Mouse (Mus musculus): Measurements from ENCODE around the gene Fdxacb1. TPM values are rescaled to one million over a fixed set of nuclear protein-coding genes. Genes with fewer than 3 reads are reported as not detected.

Fdxacb1 gene
- total RNA-seq, 2 experiments from 2014 or later = 6.0 to 6.9 TPM

- peak; percentile 29; the same call in 1 of the 2 replicates for ATAC-seq (replicated peaks; ENCODE audit: poor library complexity)
These were observed 21.8 kb upstream of the Fdxacb1 start, which contains the start of gene 2310030G06Rik for GRCm38 (mm10) chr9:50746214-50746677. TSS of gene 2310030G06Rik (minus strand) at chr9:50746536.

DNA sequence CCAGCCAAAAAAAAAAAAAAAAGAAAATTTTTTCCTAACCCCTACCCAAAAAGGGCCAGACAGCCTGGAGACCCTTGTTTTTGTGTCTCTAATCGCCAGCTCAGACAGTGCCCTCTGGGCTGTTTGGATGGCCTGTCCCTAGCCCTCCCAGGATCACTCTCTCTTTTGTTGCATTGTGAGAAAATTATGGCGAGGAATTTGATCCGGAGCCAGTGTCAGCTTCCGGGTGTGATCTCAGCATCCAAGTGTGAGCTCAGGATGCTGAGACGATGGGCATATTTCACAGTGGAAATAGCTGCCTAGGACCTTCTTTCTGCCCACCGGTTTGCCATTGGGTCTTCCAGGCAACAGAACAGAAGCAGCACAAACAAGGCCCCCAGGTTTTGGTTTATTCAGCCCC is 17.3 kb upstream of the Fdxacb1 start:
- ATAC-seq (replicated peaks; ENCODE audit: poor library complexity) = no peak

DNA sequence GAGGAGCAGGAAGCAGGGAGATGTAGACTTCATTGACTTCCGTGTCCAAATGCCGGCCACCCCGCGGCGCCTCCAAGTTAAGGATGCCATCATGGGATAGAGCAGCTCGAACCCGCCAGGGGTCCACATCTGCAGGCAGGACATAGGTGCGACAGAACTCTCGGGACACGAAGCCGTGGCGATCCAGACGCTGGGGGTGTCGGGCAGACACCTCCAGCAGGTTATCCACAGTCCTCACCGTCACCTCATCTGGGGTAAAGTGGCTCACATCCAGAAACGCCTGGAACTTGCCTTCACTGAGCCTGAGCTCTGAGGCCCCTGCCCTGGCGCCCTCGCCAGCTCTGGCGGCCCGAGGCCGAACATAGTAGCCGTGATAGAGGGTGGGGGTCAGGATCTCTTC is 16.7 kb upstream of the Fdxacb1 start, which contains the start of gene Cryab:
Gene Cryab, plus strand, starts transcription at position 3 of the 400 bp plus-strand sequence.
- ATAC-seq (replicated peaks; ENCODE audit: poor library complexity) = no peak

GRCm38 (mm10) chr9:50752054-50752602 is 15.9 kb upstream of the Fdxacb1 start, which contains the start of gene Hspb2:
TSS of gene Hspb2 (minus strand) at chr9:50752354.
- ATAC-seq (replicated peaks; ENCODE audit: poor library complexity) = no peak

- no peak for ATAC-seq (replicated peaks; ENCODE audit: poor library complexity)
These were observed 15.0 kb upstream of the Fdxacb1 start for GRCm38 (mm10) chr9:50752784-50753615.

DNA sequence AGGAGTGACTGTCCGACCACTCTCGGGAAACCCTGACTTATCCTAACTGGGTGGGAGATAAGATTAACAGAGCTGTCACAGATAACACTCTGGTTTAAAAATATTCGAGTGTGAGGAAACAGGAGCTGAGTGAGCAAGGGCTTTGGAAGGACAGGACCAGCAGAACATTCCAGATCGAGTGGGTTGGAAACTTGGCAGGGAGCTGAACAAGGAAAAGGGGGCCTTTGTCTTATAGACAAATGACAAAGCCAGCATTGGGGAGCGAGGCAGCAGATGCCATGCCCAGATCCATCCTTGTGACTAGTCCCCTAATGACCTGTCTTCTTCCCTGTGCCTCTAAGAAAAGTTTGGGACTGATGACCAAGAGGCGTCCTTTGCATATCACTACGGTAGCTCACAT is 14.1 kb upstream of the Fdxacb1 start:
- ATAC-seq (replicated peaks; ENCODE audit: poor library complexity) = no peak

DNA sequence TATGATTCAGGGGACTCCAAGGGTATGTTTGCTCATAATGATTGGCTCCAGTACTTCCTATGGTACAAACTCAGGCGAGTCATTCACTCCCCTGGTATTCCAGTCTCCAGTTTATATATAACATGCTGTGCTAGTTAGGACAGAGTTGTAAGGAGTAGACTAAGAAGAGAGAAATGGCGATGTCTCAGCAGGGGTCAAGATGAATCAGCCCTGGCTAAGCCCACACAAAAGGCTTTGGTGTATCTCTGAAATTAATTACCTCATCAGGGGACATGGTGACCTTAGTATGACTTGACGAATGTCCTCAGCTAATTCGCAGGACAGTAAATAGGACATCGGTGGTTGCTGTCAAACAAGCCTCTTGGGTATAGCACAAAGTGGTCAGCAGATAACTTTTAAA is 11.3 kb upstream of the Fdxacb1 start:
- no peak for ATAC-seq (replicated peaks; ENCODE audit: poor library complexity)

GRCm38 (mm10) chr9:50761520-50762243 is 6.4 kb upstream of the Fdxacb1 start:
- peak; percentile 62 for ATAC-seq (replicated peaks; ENCODE audit: poor library complexity)

GRCm38 (mm10) chr9:50763331-50763730 is 4.7 kb upstream of the Fdxacb1 start:
- 0 out of 2 replicates have a peak, but pooled peaks have one; percentile 36 for ATAC-seq (replicated peaks; ENCODE audit: poor library complexity)

DNA sequence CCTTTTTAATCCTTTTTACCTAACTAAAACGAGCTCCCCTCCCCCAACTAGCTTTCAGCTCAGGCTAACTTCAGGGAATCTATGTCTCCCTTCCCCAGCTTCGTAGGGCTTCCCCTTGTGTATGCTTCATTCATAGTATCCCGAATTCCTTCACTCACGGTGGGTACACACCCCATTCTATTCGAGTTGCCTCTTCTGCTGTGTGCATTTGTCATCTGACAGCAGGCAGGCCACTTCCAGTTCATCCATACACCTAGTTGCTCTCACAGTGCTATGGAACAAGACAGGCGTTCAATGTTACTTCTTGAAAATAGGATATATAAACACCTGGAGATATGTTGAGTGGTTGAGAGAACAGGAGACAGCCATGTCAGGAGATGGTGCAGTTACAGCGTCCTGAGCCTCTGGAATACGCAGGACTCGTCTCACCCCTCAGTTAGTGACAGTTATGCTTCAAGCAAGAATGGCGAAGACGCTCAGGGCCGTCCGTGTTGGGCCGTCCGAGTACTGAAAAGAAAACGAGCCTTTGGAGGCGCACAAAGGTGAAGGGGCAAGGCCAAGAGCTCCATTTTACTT is 417 bp upstream of the Fdxacb1 start:
- ATAC-seq (replicated peaks; ENCODE audit: poor library complexity) = no peak

GRCm38 (mm10) chr9:50770011-50770410 is 2.0 kb downstream of the Fdxacb1 start:
- ATAC-seq (replicated peaks; ENCODE audit: poor library complexity) = no peak

DNA sequence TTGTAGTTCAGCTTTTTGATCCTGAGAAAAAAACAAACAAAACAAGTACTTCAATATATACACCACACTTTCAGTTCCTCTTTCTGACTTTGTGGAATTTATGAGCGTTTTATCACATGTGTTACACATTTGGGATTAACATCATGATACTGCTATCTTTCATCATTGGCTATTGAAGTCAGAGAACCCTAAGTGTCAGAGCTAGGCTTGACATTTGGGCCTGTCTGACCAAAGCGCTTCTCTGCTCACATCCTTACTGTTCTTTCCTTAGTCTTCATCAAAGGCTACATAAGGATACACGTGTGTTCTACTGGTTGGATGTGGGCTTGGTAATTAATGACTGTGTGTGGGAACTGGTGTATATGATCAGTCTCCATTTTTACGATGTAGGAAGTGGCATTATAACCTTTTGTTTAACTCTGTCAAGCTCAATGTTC is 6.0 kb downstream of the Fdxacb1 start:
- peak; percentile 60 for ATAC-seq (replicated peaks; ENCODE audit: poor library complexity)

- peak; percentile 82 for ATAC-seq (replicated peaks; ENCODE audit: poor library complexity)
These were observed 7.1 kb downstream of the Fdxacb1 start, which contains the start of the genes Alg9 and 1110032A03Rik for GRCm38 (mm10) chr9:50774991-50775612. TSS of gene Alg9 (plus strand) at chr9:50775019. TSS of gene 1110032A03Rik (minus strand) at chr9:50775520.

- peak; percentile 27 for ATAC-seq (replicated peaks; ENCODE audit: poor library complexity)
These were observed 7.7 kb downstream of the Fdxacb1 start for GRCm38 (mm10) chr9:50775662-50776126.

GRCm38 (mm10) chr9:50776162-50776760 is 8.2 kb downstream of the Fdxacb1 start:
- no peak for ATAC-seq (replicated peaks; ENCODE audit: poor library complexity)

DNA sequence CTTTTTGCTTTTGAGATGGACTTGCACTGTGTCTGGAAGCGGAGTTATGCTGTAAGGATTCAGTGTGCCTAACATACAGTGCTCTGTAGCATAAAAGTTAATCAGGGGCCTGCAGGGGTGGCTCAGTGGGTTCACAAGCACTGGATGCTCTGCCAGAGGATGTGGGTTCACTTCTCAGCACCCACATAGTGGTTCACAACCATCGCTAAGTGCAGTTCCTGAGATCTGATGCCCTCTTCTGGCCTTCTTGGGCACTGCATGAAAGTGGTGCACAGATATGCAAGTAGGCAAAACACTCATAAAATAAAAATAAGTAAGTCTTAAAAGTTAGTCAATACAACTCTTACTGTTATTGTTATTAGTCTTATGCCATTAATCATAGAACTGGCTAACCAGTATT is 14.1 kb downstream of the Fdxacb1 start:
- ATAC-seq (replicated peaks; ENCODE audit: poor library complexity) = peak; percentile 79

GRCm38 (mm10) chr9:50795266-50795665 is 27.2 kb downstream of the Fdxacb1 start:
- no peak for ATAC-seq (replicated peaks; ENCODE audit: poor library complexity)

GRCm38 (mm10) chr9:50796776-50797175 is 28.7 kb downstream of the Fdxacb1 start:
- no peak for ATAC-seq (replicated peaks; ENCODE audit: poor library complexity)

DNA sequence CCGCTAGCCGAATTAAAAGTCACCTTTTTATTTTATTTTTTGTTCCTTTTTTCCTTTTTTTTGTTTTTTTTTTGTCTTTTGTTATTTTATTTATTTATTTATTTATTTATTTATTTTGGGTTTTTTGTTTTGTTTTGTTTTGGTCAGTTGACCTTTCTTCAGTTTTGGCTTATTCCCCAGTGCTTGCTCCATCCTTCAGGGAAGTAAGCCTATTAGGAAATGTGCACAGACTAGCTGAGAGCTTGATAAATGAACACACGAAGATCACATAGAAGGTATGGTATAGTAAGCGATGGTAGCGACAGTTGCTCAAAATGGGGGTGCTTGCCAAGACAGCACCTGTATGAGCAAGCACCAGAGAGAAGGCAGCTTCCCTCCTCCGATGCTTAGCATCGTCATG is 29.6 kb downstream of the Fdxacb1 start:
- no peak for ATAC-seq (replicated peaks; ENCODE audit: poor library complexity)

GRCm38 (mm10) chr9:50798368-50798767 is 30.3 kb downstream of the Fdxacb1 start:
- ATAC-seq (replicated peaks; ENCODE audit: poor library complexity) = peak; percentile 63
